Mouse (Mus musculus): ENCODE results near the gene Alg1. TPM values are rescaled to one million over a fixed set of nuclear protein-coding genes. Genes with fewer than 3 reads are reported as not detected.
A peak's percentile ranks its signal among the peaks of the same experiment; 100 is the strongest.
"Not testable (repeated sequence)": the region's sequence is repeated elsewhere in the genome, so short reads cannot be mapped to it uniquely, and the experiment has no call there.

Gene Alg1
- polyA plus RNA-seq, 1 experiment, result 10.8 TPM

DNA sequence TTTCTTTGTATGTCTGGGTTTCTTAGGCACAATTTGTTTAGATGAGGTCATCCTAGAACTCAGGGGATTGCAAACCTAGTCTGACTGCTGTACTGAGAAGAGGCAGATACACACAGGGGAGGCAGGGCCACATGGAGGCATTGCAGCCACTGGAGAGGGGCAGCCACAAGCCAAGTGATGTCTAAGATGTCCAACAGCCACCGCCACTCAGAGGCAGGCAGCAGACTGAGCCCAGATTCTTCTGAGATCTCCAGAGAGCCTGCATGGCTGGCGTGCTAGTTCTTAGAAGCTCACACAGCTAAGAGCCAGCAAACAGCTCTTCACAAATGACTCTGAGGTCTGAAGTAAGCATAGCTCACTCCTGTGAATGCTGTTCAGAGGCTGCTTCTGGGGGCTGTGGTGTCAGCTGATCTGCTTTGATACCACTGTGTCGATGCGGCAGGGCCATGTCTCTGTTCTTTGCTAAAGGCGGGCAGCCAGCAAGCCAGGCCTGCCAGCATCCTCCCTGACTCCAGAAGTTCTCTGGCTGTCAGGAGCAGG is 27.9 kb upstream of the Alg1 start:
- H3K36me3 ChIP-seq (replicated peaks; ENCODE audit: low read length), result peaks cover 15% of the 10 kb centered on the region

DNA sequence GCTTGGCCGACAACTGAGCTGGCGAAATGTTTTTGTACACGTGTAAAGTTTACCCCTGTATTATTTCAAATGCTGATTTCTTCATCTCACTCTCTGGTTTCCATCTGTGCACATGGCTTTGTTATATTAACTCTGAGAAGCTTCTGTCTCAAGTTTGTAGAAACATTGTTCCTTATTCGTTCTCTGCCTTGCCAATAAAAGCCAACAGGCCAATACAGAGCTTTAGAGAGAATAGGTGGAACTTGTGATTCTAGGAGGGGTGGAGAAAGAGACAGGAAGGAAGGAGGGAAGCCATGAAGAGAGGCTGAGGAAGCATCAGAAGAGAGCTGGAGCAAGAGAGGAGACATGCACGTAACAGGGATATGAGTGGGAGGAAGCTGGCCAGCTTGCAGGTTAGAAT is 27.4 kb upstream of the Alg1 start:
- Histone ChIP-seq H3K36me3 (replicated peaks; ENCODE audit: low read length) (peaks cover 9% of the 10 kb centered on the region), H3K9me3 (no peaks in the 10 kb centered on the region), H3K4me3 (replicated peaks) (peak overlapping the region; percentile 50), H3K27me3 (replicated peaks) (no peaks in the 10 kb centered on the region), H3K4me1 (peaks cover 52% of the 10 kb centered on the region)
- TF ChIP-seq FLI1 (IDR thresholded peaks at IDR 0.05; ENCODE audit: low read length) (no peak), GATA1 (IDR thresholded peaks at IDR 0.05; ENCODE audit: borderline replicate concordance, low read length) (no peak)

More for the DNA sequence above, 27.9 kb upstream of the Alg1 start:
- TF ChIP-seq GATA1 (IDR thresholded peaks at IDR 0.05; ENCODE audit: borderline replicate concordance, low read length) (no peak), FLI1 (IDR thresholded peaks at IDR 0.05; ENCODE audit: low read length) (no peak)
- H3K4me1 ChIP-seq, result peaks cover 51% of the 10 kb centered on the region
- H3K27me3 ChIP-seq (replicated peaks), result no peaks in the 10 kb centered on the region
- no peak overlapping the region for H3K4me3 ChIP-seq (replicated peaks)
- H3K9me3 ChIP-seq, result no peaks in the 10 kb centered on the region

DNA sequence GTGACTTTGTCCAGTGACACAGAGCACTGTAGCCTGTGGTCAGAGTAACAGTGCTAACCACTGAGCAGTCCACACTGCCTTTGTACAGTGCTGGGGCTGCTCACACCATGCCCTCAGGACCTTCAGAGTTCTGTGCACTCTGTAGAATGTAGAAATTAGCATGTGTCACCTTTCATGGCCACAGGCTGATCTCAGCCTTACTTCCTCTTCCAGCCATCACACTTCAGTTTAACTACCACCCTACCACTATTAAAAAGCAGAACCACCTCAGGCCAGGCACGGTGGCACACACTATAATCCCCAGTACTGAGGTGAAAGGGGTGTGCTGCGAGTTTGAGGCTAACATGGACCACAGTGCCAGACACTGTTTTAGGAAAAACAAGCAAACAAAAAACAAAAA is 23.1 kb upstream of the Alg1 start:
- TF ChIP-seq FLI1 (IDR thresholded peaks at IDR 0.05; ENCODE audit: low read length) (no peak), GATA1 (IDR thresholded peaks at IDR 0.05; ENCODE audit: borderline replicate concordance, low read length) (no peak)
- H3K9me3 ChIP-seq, result no peaks in the 10 kb centered on the region
- peaks cover 23% of the 10 kb centered on the region for H3K4me1 ChIP-seq
- H3K4me3 ChIP-seq (replicated peaks), result peak overlapping the region; percentile 38
- H3K36me3 ChIP-seq (replicated peaks; ENCODE audit: low read length), result no peaks in the 10 kb centered on the region
- H3K27me3 ChIP-seq (replicated peaks), result peaks cover 4% of the 10 kb centered on the region

DNA sequence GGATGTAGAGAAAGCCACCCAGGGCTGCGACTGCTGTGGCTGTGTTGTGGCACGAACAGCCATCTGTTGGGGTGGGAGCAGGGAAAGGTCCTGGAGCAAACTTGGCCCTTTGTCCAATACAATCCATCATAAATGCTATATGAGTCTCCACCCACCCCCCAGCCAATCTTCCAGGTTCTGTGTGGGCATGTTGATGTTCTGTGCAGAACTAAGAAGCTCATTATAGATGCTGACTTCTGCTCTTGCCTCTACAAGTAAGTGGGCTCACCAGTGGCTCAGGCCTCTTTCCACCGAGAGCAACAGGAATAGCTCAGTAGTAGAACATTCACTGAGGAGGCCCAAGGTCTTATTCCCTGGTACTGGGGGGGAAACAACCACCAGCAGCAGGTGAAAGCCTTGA is 21.3 kb upstream of the Alg1 start:
- Histone ChIP-seq H3K27me3 (replicated peaks) (peaks cover 13% of the 10 kb centered on the region), H3K4me1 (peaks cover 14% of the 10 kb centered on the region), H3K36me3 (replicated peaks; ENCODE audit: low read length) (no peaks in the 10 kb centered on the region), H3K9me3 (no peaks in the 10 kb centered on the region), H3K4me3 (replicated peaks) (no peak overlapping the region)
- no peak for TF ChIP-seq FLI1 (IDR thresholded peaks at IDR 0.05; ENCODE audit: low read length)
- TF ChIP-seq GATA1 (IDR thresholded peaks at IDR 0.05; ENCODE audit: borderline replicate concordance, low read length), result no peak

DNA sequence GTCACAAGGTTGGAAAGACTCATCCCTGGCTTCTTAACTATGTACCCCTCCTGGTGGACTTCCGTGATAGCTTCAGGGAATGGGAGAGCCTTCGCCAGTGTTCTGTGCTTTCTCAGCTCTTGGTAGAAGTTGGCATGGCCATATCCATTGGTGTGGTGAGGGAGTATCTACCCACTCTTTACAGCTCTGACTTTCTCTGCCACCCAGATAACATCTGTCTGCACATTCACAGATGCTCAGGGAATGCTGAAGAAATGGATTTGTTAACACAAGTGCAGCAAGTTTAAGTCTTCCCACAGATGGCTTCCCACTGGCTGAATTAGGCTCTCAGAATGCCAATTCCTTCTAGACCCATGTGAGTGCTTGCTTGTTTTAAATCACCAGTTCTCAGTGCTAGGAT is 19.3 kb upstream of the Alg1 start:
- peaks cover 27% of the 10 kb centered on the region for H3K27me3 ChIP-seq (replicated peaks)
- no peaks in the 10 kb centered on the region for H3K36me3 ChIP-seq (replicated peaks; ENCODE audit: low read length)
- H3K9me3 ChIP-seq, result no peaks in the 10 kb centered on the region
- H3K4me3 ChIP-seq (replicated peaks), result no peak overlapping the region
- peaks cover 6% of the 10 kb centered on the region for H3K4me1 ChIP-seq
- no peak for TF ChIP-seq FLI1 (IDR thresholded peaks at IDR 0.05; ENCODE audit: low read length)
- TF ChIP-seq GATA1 (IDR thresholded peaks at IDR 0.05; ENCODE audit: borderline replicate concordance, low read length), result no peak

DNA sequence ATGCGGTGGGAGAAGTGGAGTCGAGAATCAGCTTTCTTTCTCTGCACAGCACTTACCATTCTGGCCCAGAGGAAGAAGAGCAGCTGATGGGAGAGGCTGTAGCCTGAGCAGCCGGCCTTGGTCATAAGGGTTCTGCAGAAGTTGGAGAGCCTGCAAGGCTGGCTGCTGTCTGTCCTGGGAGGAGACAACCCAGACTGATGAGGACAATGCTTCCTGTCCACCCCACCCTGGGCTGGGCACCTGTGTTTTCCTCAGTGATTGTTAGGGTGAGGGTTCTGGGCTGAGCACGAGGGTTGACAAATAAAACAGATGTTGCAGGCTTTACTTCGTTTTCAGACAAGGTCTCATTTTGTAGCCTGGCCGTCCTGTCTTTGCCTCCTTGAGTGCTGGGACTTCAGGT is 16.7 kb upstream of the Alg1 start:
- no peak for TF ChIP-seq FLI1 (IDR thresholded peaks at IDR 0.05; ENCODE audit: low read length)
- TF ChIP-seq GATA1 (IDR thresholded peaks at IDR 0.05; ENCODE audit: borderline replicate concordance, low read length), result no peak
- H3K9me3 ChIP-seq, result no peaks in the 10 kb centered on the region
- H3K27me3 ChIP-seq (replicated peaks), result peaks cover 41% of the 10 kb centered on the region
- H3K36me3 ChIP-seq (replicated peaks; ENCODE audit: low read length), result no peaks in the 10 kb centered on the region
- H3K4me1 ChIP-seq, result 0 out of 2 replicates have a peak, but pooled peaks cover 3% of the 10 kb centered on the region
- H3K4me3 ChIP-seq (replicated peaks), result no peak overlapping the region

DNA sequence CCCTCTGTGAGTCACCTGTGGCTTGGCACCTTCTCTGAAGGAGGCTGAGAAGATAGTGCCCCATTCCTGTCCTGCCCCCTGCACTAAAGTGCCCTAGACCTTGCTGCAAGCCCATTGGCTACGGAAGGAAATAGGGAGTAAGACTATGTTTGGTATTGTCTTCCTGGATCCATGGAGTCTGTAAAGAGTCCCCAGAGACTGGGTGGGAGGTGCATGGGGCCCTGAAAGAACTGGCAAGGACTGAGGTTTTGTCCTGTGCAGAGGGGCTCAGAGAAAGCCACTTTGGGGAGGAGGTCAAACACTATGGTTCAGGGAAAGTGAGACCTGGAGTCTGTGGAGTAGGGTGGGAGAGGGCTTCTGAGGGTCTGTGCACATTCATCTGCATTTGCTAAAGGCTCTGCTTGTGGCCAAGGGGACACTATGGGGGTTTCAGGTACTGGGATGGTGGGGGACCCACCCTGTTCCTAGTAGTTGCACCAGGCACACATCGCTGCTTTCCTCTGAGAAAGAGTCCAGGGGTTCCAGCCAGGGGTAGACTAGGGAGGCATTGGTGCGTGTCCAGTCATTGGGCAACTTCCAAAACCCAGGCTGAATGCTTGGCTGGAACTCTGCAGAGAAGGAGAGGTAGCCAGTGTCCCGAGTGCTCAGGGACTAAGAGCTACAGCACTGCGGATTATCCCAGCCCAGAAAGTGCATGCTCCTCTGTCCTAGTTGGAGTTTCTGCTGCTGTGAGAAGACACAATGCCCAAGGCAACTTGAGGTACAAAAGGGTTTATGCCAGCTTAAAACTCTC is 15.9 kb upstream of the Alg1 start:
- no peak overlapping the region for H3K4me3 ChIP-seq (replicated peaks)
- peaks cover 46% of the 10 kb centered on the region for H3K27me3 ChIP-seq (replicated peaks)
- TF ChIP-seq FLI1 (IDR thresholded peaks at IDR 0.05; ENCODE audit: low read length) (no peak), GATA1 (IDR thresholded peaks at IDR 0.05; ENCODE audit: borderline replicate concordance, low read length) (no peak)
- no peaks in the 10 kb centered on the region for H3K9me3 ChIP-seq
- peaks cover 7% of the 10 kb centered on the region for H3K4me1 ChIP-seq
- H3K36me3 ChIP-seq (replicated peaks; ENCODE audit: low read length), result no peaks in the 10 kb centered on the region

DNA sequence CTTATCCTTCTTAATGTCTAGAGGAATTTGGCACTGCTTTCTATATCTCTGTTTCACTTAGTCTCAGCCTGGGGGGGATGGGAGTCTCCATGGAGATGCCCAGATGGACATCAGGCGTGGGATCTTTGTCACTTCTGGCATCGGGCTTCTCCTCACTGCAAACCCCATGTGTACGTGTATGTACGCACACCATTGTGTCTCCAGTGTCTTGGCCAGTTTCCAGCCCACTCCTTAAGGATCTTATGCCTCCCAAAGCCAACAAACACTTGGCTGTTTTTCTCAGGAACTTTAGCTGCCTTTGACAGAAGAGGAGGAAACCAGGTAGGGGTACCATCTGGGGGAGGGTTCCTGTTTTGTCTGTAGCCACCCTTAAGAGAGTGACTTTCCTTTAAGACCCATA is 12.0 kb upstream of the Alg1 start:
- Histone ChIP-seq H3K9me3 (no peaks in the 10 kb centered on the region), H3K4me1 (peaks cover 7% of the 10 kb centered on the region), H3K36me3 (replicated peaks; ENCODE audit: low read length) (no peaks in the 10 kb centered on the region), H3K27me3 (replicated peaks) (peaks cover 41% of the 10 kb centered on the region), H3K4me3 (replicated peaks) (no peak overlapping the region)
- TF ChIP-seq GATA1 (IDR thresholded peaks at IDR 0.05; ENCODE audit: borderline replicate concordance, low read length), result no peak
- TF ChIP-seq FLI1 (IDR thresholded peaks at IDR 0.05; ENCODE audit: low read length), result no peak

DNA sequence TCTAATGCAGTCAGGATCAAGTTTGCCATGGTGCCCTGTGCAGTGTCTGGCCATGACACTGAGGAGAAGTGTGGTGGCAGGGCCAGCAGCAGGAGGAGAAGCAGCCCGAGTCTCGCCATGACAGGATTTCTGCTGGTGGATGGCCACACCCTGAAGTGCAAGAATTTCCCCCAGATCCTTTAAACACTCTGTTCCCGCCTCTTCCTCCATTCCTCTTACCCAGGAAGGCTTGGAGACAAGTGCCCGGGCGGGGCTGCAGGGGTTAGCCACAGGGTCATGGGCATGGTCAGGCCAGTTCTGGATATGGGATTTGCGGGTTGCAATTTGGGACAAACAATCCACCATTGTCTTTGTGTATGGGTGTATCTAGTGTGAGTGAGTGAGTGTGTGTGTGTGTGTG is 11.3 kb upstream of the Alg1 start, which contains the start of gene AU021092:
TSS of gene AU021092 (minus strand) at position 160 of the 400 bp plus-strand sequence.
- Histone ChIP-seq H3K4me1 (peaks cover 7% of the 10 kb centered on the region), H3K9me3 (no peaks in the 10 kb centered on the region), H3K4me3 (replicated peaks) (no peak within 1 kb of the TSS), H3K27me3 (replicated peaks) (peaks cover 35% of the 10 kb centered on the region), H3K36me3 (replicated peaks; ENCODE audit: low read length) (no peaks in the 10 kb centered on the region)
- no peak for TF ChIP-seq GATA1 (IDR thresholded peaks at IDR 0.05; ENCODE audit: borderline replicate concordance, low read length)

DNA sequence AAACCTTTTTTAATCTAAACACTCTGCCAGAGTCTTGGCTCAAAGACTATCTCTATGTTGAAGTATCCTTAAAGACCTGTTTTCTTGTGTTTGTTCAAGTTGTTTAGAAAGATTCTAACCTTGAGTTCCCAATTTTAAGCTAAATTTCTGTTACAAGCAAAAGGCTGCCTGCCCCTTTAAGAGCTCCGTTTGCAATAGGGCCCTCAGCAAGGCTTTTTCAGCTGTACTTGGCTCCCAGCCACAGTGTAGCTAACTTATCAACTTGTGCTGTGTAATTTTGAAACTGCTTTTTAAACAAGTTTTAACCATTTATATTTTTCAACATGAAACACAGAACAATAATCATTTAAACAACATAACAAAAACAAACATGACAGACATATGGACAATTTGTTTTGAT is 6.9 kb upstream of the Alg1 start:
- H3K27me3 ChIP-seq (replicated peaks); H3K36me3 ChIP-seq (replicated peaks; ENCODE audit: low read length); H3K4me1 ChIP-seq; H3K4me3 ChIP-seq (replicated peaks): not testable (repeated sequence)
- peaks cover 13% of the 10 kb centered on the region for H3K9me3 ChIP-seq

DNA sequence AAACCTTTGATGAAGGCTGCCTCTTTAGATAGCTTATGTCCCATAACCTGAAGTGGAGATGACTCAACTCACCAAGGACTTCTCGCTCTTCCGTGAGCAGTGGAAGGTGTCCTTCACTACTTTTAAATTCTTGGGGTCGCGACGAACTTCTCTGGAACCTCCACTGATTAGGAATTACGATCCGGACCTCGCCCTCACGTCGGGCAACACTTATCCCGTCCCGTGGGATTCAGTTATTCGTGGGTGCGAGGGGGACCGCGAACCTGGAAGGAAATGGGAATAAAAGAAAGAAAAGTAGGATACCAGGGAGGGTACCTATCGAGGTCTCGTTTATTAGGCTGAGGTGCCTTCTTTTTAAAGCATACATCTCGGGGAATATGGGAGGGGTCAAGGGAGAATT is 5.9 kb upstream of the Alg1 start:
- not testable (repeated sequence) for H3K4me3 ChIP-seq (replicated peaks); H3K36me3 ChIP-seq (replicated peaks; ENCODE audit: low read length); H3K27me3 ChIP-seq (replicated peaks); H3K4me1 ChIP-seq
- H3K9me3 ChIP-seq, result peaks cover 13% of the 10 kb centered on the region

DNA sequence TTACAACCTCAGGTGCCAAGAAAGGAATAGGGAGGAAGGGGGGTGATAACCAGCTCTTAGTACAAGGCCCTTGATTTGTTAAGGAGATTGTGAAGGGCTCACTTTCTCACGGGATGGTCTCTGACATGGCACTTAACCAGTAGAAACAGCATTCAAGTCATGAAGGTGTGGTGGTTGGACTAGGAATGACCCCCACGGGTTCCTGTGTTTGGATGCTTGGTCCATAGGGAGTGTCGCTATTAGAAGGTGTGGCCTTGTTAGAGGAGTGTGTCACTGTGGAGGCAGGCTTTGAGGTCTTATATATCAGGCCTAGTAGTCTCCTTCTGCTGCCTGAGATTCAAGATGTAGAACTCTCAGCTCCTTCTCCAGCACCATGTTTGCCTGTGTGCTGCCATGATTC is 5.3 kb upstream of the Alg1 start:
- not testable (repeated sequence) for H3K4me3 ChIP-seq (replicated peaks); H3K4me1 ChIP-seq; H3K27me3 ChIP-seq (replicated peaks); H3K36me3 ChIP-seq (replicated peaks; ENCODE audit: low read length)
- peaks cover 13% of the 10 kb centered on the region for H3K9me3 ChIP-seq
